Mouse (Mus musculus): ENCODE results near the gene Tnfrsf8.
"Not testable (repeated sequence)": the region's sequence is repeated elsewhere in the genome, so short reads cannot be mapped to it uniquely, and the experiment has no call there.

GRCm38 (mm10) chr4:145305661-145306362, 9.2 kb downstream of the Tnfrsf8 start:
- TF ChIP-seq EP300, CTCF (IDR thresholded peaks at IDR 0.05): not testable (repeated sequence)

Measured in lung, postnatal 0 days (tissue).